Mouse (Mus musculus): ENCODE data around the gene Polr2e. TPM values are rescaled to one million over a fixed set of nuclear protein-coding genes. Genes with fewer than 3 reads are reported as not detected.

The Polr2e gene
- 250 TPM for polyA plus RNA-seq (2017; shearing (Covaris generic))

GRCm38 (mm10) chr10:80039559-80039979 lies at the start of gene Polr2e:
Gene Polr2e, minus strand, starts transcription at chr10:80039795.

GRCm38 (mm10) chr10:80047041-80047565 lies 7.5 kb upstream of the Polr2e start, which contains the start of gene Gpx4:
Gene Gpx4, plus strand, starts transcription at chr10:80047166.

GRCm38 (mm10) chr10:80016511-80016910 lies 23.1 kb downstream of the Polr2e start, which contains the start of gene Arhgap45:
Gene Arhgap45, plus strand, starts transcription at chr10:80016653.

GRCm38 (mm10) chr10:79996272-79997033 lies 43.1 kb downstream of the Polr2e start, which contains the start of gene Abca7:
Gene Abca7, plus strand, starts transcription at chr10:79996494.

GRCm38 (mm10) chr10:79988506-79989271 lies 50.9 kb downstream of the Polr2e start, which contains the start of gene Cnn2:
Gene Cnn2, plus strand, starts transcription at chr10:79988584.

Other genes starting within 250 kb of the Polr2e start
- gene Prss57, start 248.8 kb downstream of the Polr2e start, polyA plus RNA-seq (2017; shearing (Covaris generic)): not detected
- 0.27 TPM for gene Palm, start 246.2 kb downstream of the Polr2e start, polyA plus RNA-seq (2017; shearing (Covaris generic))
- gene Misp, start 218.8 kb downstream of the Polr2e start, polyA plus RNA-seq (2017; shearing (Covaris generic)): not detected
- gene Ptbp1, start 185.4 kb downstream of the Polr2e start, polyA plus RNA-seq (2017; shearing (Covaris generic)): 357 TPM
- gene Prtn3, start 165.3 kb downstream of the Polr2e start, polyA plus RNA-seq (2017; shearing (Covaris generic)): not detected
- 5.6 TPM for gene Plppr3, start 165.2 kb downstream of the Polr2e start, polyA plus RNA-seq (2017; shearing (Covaris generic))
- not detected for gene Elane, start 153.5 kb downstream of the Polr2e start, polyA plus RNA-seq (2017; shearing (Covaris generic))
- gene Cfd, start 148.9 kb downstream of the Polr2e start, polyA plus RNA-seq (2017; shearing (Covaris generic)): not detected
- 18.3 TPM for gene Med16, start 130.9 kb downstream of the Polr2e start, polyA plus RNA-seq (2017; shearing (Covaris generic))
- 3.7 TPM for gene Gm26602, start 128.9 kb downstream of the Polr2e start, polyA plus RNA-seq (2017; shearing (Covaris generic))
- gene Kiss1r, start 122.8 kb downstream of the Polr2e start, polyA plus RNA-seq (2017; shearing (Covaris generic)): 0.24 TPM
- gene R3hdm4, start 118.6 kb downstream of the Polr2e start, polyA plus RNA-seq (2017; shearing (Covaris generic)): 205 TPM
- gene Arid3a, start 112.8 kb downstream of the Polr2e start, polyA plus RNA-seq (2017; shearing (Covaris generic)): 7.4 TPM
- gene Wdr18, start 79.6 kb downstream of the Polr2e start, polyA plus RNA-seq (2017; shearing (Covaris generic)): 79.7 TPM
- gene Grin3b, start 69.1 kb downstream of the Polr2e start, polyA plus RNA-seq (2017; shearing (Covaris generic)): 0.22 TPM
- gene Tmem259, start 55.5 kb downstream of the Polr2e start, polyA plus RNA-seq (2017; shearing (Covaris generic)): 3.8 TPM
- 1,134 TPM for gene Cnn2, start 51.2 kb downstream of the Polr2e start, polyA plus RNA-seq (2017; shearing (Covaris generic))
- 62.4 TPM for gene Abca7, start 43.3 kb downstream of the Polr2e start, polyA plus RNA-seq (2017; shearing (Covaris generic))
- 911 TPM for gene Arhgap45, start 23.1 kb downstream of the Polr2e start, polyA plus RNA-seq (2017; shearing (Covaris generic))
- 504 TPM for gene Gpx4, start 7.4 kb upstream of the Polr2e start, polyA plus RNA-seq (2017; shearing (Covaris generic))
- 71.4 TPM for gene Sbno2, start 65.8 kb upstream of the Polr2e start, polyA plus RNA-seq (2017; shearing (Covaris generic))
- 10.0 TPM for gene Stk11, start 76.0 kb upstream of the Polr2e start, polyA plus RNA-seq (2017; shearing (Covaris generic))
- 362 TPM for gene Atp5d, start 98.8 kb upstream of the Polr2e start, polyA plus RNA-seq (2017; shearing (Covaris generic))
- 2.3 TPM for gene Cbarp, start 101.0 kb upstream of the Polr2e start, polyA plus RNA-seq (2017; shearing (Covaris generic))
- gene Midn, start 108.5 kb upstream of the Polr2e start, polyA plus RNA-seq (2017; shearing (Covaris generic)): 1.5 TPM
- 293 TPM for gene Cirbp, start 126.2 kb upstream of the Polr2e start, polyA plus RNA-seq (2017; shearing (Covaris generic))
- gene 1600002K03Rik, start 133.1 kb upstream of the Polr2e start, polyA plus RNA-seq (2017; shearing (Covaris generic)): 32.8 TPM
- gene Efna2, start 139.7 kb upstream of the Polr2e start, polyA plus RNA-seq (2017; shearing (Covaris generic)): 0.38 TPM
- 130 TPM for gene Mum1, start 186.6 kb upstream of the Polr2e start, polyA plus RNA-seq (2017; shearing (Covaris generic))
- gene Ndufs7, start 209.3 kb upstream of the Polr2e start, polyA plus RNA-seq (2017; shearing (Covaris generic)): 347 TPM
- 1.8 TPM for gene Gamt, start 221.2 kb upstream of the Polr2e start, polyA plus RNA-seq (2017; shearing (Covaris generic))
- gene Dazap1, start 221.7 kb upstream of the Polr2e start, polyA plus RNA-seq (2017; shearing (Covaris generic)): 40.9 TPM

Data from CD4-positive, CD25-positive, alpha-beta regulatory T cell, adult 9 weeks (primary cell).